Mouse (Mus musculus): Measurements from ENCODE around the gene Sf3b6.

DNA sequence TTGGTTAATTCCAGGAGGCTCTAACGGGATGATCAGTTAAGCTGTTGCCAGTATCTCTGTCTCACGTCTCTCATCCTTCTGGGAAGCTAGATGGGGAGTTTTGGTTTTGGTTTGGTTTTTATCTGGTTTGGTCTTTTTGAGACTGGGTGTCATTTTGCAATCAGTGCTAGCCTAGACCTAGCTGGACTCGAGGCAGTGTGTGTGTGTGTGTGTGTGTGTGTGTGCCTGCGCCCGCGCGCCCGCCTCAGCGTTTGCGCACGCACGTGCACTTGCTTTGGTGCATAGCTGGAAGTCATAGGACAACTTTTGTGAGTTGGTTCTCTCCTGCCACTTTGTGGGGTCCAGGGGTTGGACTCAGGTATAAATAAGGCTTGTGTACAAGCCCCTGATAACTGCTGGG lies 26.4 kb downstream of the Sf3b6 start:
- TF ChIP-seq POLR2A (IDR thresholded peaks at IDR 0.05; ENCODE audit: borderline replicate concordance, insufficient read depth, low read length) (no peak), CTCF (IDR thresholded peaks at IDR 0.05; ENCODE audit: borderline replicate concordance, insufficient read depth, low read depth, low read length) (no peak)

Measured in cerebellum, adult 2 months (tissue).